Mouse (Mus musculus) lung, postnatal 0 days (tissue): ENCODE data around the gene Slc4a11. TPM values are rescaled to one million over a fixed set of nuclear protein-coding genes. Genes with fewer than 3 reads are reported as not detected.

Experiments
- ATAC-seq: fragments of 200-750 bp; cut with Nextera tagmentation; 2 replicates; pipeline ENCODE4 v1.8.0; 2017; ENCODE audit warnings: moderate library complexity
- DNase-seq: peaks from one replicate; pipeline ENCODE4 v3.0.0-alpha.2; 2016; ENCODE audit warnings: low spot score
- H3K27ac ChIP-seq: fragments of 300-500 bp; sonication (generic); 2 replicates; pipeline ENCODE4 v1.5.1; 2014; ENCODE audit warnings: antibody characterized with exemption, mild to moderate bottlenecking, low read length, mixed read lengths
- H3K27me3 ChIP-seq: fragments of 300-500 bp; sonication (generic); replicated peaks from 2 replicates; pipeline ENCODE4 v1.6.1; 2014; ENCODE audit warnings: low read length, mixed read lengths; ENCODE audit not compliant: insufficient read depth
- H3K36me3 ChIP-seq: fragments of 300-500 bp; sonication (generic); 2 replicates; pipeline ENCODE4 v1.6.1; 2014; ENCODE audit warnings: low read length, mixed read lengths; ENCODE audit not compliant: insufficient read depth
- H3K4me1 ChIP-seq: fragments of 300-500 bp; sonication (generic); 2 replicates; pipeline ENCODE4 v1.6.1; 2014; ENCODE audit warnings: antibody characterized with exemption, low read depth, low read length, mixed read lengths; ENCODE audit not compliant: insufficient read depth
- H3K4me2 ChIP-seq: fragments of 300-500 bp; sonication (generic); replicated peaks from 2 replicates; pipeline ENCODE4 v1.6.1; 2014; ENCODE audit warnings: low read depth, mild to moderate bottlenecking, low read length, moderate library complexity, mixed read lengths
- H3K4me3 ChIP-seq: fragments of 300-500 bp; sonication (generic); 2 replicates; pipeline ENCODE4 v1.5.1; 2014; ENCODE audit warnings: low read depth, low read length
- H3K9ac ChIP-seq: fragments of 300-500 bp; sonication (generic); replicated peaks from 2 replicates; pipeline ENCODE4 v1.6.1; 2014; ENCODE audit warnings: low read depth, mild to moderate bottlenecking
- H3K9me3 ChIP-seq: fragments of 300-500 bp; sonication (generic); 2 replicates; pipeline ENCODE4 v1.6.1; 2016; ENCODE audit warnings: low read length, mixed read lengths
- CTCF ChIP-seq: IDR thresholded peaks from 2 replicates; pipeline ENCODE4 v1.5.1; 2016; ENCODE audit warnings: antibody characterized with exemption, mild to moderate bottlenecking
- EP300 ChIP-seq: IDR thresholded peaks from 2 replicates; pipeline ENCODE4 v1.6.1; 2016; ENCODE audit warnings: antibody characterized with exemption, mild to moderate bottlenecking, control low read depth
- WGBS: fragments of 180-500 bp; shearing (Covaris S2); extraction: QIAGEN DNeasy Blood & Tissue Kit; methylation state at CpG from one replicate; pipeline ENCODE4 v1.1.7; 2014; 5-methylcytosine and 5-hydroxymethylcytosine counted together
- polyA plus RNA-seq: library from polyadenylated mRNA; unstranded; fragments of >200 nt; fragmentation: Nextera tagmentation; extraction: Ambion mirVana; gene quantifications from 2 replicates; pipeline ENCODE4 v1.2.1, GENCODE M21; 2015

Slc4a11 gene
- polyA plus RNA-seq, 1 experiment from 2014 or later: 0.37 TPM

- DNase-seq: peak; percentile 30
- no peaks in the 10 kb centered on the region for H3K4me1 ChIP-seq
- no peaks in the 10 kb centered on the region for H3K9me3 ChIP-seq
- H3K4me2 ChIP-seq: no peak overlapping the region
- no peak overlapping the region for H3K9ac ChIP-seq
- TF ChIP-seq CTCF (no peak), EP300 (no peak)
- WGBS: 51% methylated on average over 6 of the region's 6 CpGs
- no peak for ATAC-seq
- no peak overlapping the region for H3K4me3 ChIP-seq
- H3K27ac ChIP-seq: no peak overlapping the region
- H3K27me3 ChIP-seq: no peaks in the 10 kb centered on the region; the same call in 1 of the 2 replicates
- no peaks in the 10 kb centered on the region for H3K36me3 ChIP-seq
Measured at GRCm38 (mm10) chr2:130641351-130642025, 55.8 kb downstream of the Slc4a11 start.

GRCm38 (mm10) chr2:130639276-130639675 is 58.0 kb downstream of the Slc4a11 start:
- TF ChIP-seq EP300: no peak
- TF ChIP-seq CTCF: no peak
- ATAC-seq: no peak
- no peak for DNase-seq
- no peak overlapping the region for H3K4me2 ChIP-seq
- no peak overlapping the region for H3K4me3 ChIP-seq
- H3K27me3 ChIP-seq: peaks cover 8% of the 10 kb centered on the region; the same call in 1 of the 2 replicates
- no peaks in the 10 kb centered on the region for H3K36me3 ChIP-seq
- no peaks in the 10 kb centered on the region for H3K9me3 ChIP-seq
- no peak overlapping the region for H3K27ac ChIP-seq
- WGBS: 84% methylated on average over 6 of the region's 6 CpGs
- no peak overlapping the region for H3K9ac ChIP-seq
- H3K4me1 ChIP-seq: peaks cover 13% of the 10 kb centered on the region; the same call in 1 of the 2 replicates

- H3K27me3 ChIP-seq: peaks cover 17% of the 10 kb centered on the region
- no peak overlapping the region for H3K9ac ChIP-seq
- H3K36me3 ChIP-seq: no peaks in the 10 kb centered on the region
- DNase-seq: no peak
- H3K27ac ChIP-seq: no peak overlapping the region
- TF ChIP-seq EP300 (no peak), CTCF (no peak)
- no peak overlapping the region for H3K4me3 ChIP-seq
- 35% methylated on average over 16 of the region's 16 CpGs for WGBS
- H3K4me1 ChIP-seq: peaks cover 13% of the 10 kb centered on the region; the same call in 1 of the 2 replicates
- no peaks in the 10 kb centered on the region for H3K9me3 ChIP-seq
- H3K4me2 ChIP-seq: no peak overlapping the region
- ATAC-seq: no peak
Measured at GRCm38 (mm10) chr2:130638101-130638611, 59.2 kb downstream of the Slc4a11 start.

- H3K9ac ChIP-seq: no peak overlapping the region
- no peaks in the 10 kb centered on the region for H3K9me3 ChIP-seq
- ATAC-seq (peak; percentile 26), DNase-seq (no peak)
- no peak overlapping the region; the same call in 1 of the 2 replicates for H3K4me3 ChIP-seq
- no peak for TF ChIP-seq EP300
- no peak for TF ChIP-seq CTCF
- WGBS: 28% methylated on average over 21 of the region's 21 CpGs
- H3K4me2 ChIP-seq: peak overlapping the region; percentile 72
- peaks cover 13% of the 10 kb centered on the region; the same call in 1 of the 2 replicates for H3K4me1 ChIP-seq
- H3K27ac ChIP-seq: no peak overlapping the region
- H3K36me3 ChIP-seq: no peaks in the 10 kb centered on the region
- H3K27me3 ChIP-seq: peaks cover 17% of the 10 kb centered on the region
Measured at GRCm38 (mm10) chr2:130635847-130636246, 61.5 kb downstream of the Slc4a11 start.

GRCm38 (mm10) chr2:130634739-130635411 is 62.4 kb downstream of the Slc4a11 start:
- peak; percentile 66 for TF ChIP-seq CTCF
- TF ChIP-seq EP300: no peak
- H3K27ac ChIP-seq: no peak overlapping the region
- peak; percentile 55 for DNase-seq
- H3K4me2 ChIP-seq: peak overlapping the region; percentile 72
- peak; percentile 69 for ATAC-seq
- H3K36me3 ChIP-seq: no peaks in the 10 kb centered on the region
- H3K4me3 ChIP-seq: peak overlapping the region; percentile 33
- H3K9ac ChIP-seq: peak overlapping the region; percentile 32; the same call in 1 of the 2 replicates
- peaks cover 17% of the 10 kb centered on the region for H3K27me3 ChIP-seq
- peaks cover 13% of the 10 kb centered on the region for H3K4me1 ChIP-seq
- no peaks in the 10 kb centered on the region for H3K9me3 ChIP-seq
- WGBS: 5% methylated on average over 34 of the region's 38 CpGs

Other genes starting within 250 kb of the Slc4a11 start
- gene Ptpra, start 247.2 kb downstream of the Slc4a11 start, polyA plus RNA-seq: 46.1 and 52.1 TPM in 2 replicates
- 61.0 and 64.0 TPM in 2 replicates for gene Mrps26, start 133.8 kb downstream of the Slc4a11 start, polyA plus RNA-seq
- gene Oxt, start 121.3 kb downstream of the Slc4a11 start, polyA plus RNA-seq: not detected in 2 replicates
- not detected in 2 replicates for gene Avp, start 115.0 kb downstream of the Slc4a11 start, polyA plus RNA-seq
- gene Fastkd5, start 67.5 kb downstream of the Slc4a11 start, polyA plus RNA-seq: 4.8 and 5.9 TPM in 2 replicates
- 4.4 TPM in 2 replicates for gene Ubox5, start 67.5 kb downstream of the Slc4a11 start, polyA plus RNA-seq
- 0.95 and 1.5 TPM in 2 replicates for gene Lzts3, start 54.7 kb downstream of the Slc4a11 start, polyA plus RNA-seq
- gene Ddrgk1, start 32.9 kb downstream of the Slc4a11 start, polyA plus RNA-seq: 82.6 and 90.9 TPM in 2 replicates
- gene Itpa, start 29.9 kb downstream of the Slc4a11 start, polyA plus RNA-seq: 50.6 and 51.1 TPM in 2 replicates
- gene 4930402H24Rik, start 208.9 kb upstream of the Slc4a11 start, polyA plus RNA-seq: 15.6 and 22.9 TPM in 2 replicates
- gene Atrn, start 209.0 kb upstream of the Slc4a11 start, polyA plus RNA-seq: 5.2 and 5.3 TPM in 2 replicates